Mouse (Mus musculus): Measurements from ENCODE around the gene Irf2bpl.

GRCm38 (mm10) chr12:86892711-86893311 lies 8.2 kb upstream of the Irf2bpl start:
- TF ChIP-seq USF1 (IDR thresholded peaks at IDR 0.05; ENCODE audit: low read depth, low read length) (no peak), ZKSCAN1 (IDR thresholded peaks at IDR 0.05; ENCODE audit: low read depth, low read length) (no peak), CTCF (IDR thresholded peaks at IDR 0.05 in 2 of 3, conservative IDR thresholded peaks at IDR 0.05 in 1 of 3; ENCODE audit: control insufficient read depth in 1 of 3, insufficient read depth in 1 of 3, low read depth in 2 of 3, low read length in 3 of 3, poor library complexity in 1 of 3, severe bottlenecking in 1 of 3) (no peak)

All from MEL (cell line).